In the genomic region with DNA sequence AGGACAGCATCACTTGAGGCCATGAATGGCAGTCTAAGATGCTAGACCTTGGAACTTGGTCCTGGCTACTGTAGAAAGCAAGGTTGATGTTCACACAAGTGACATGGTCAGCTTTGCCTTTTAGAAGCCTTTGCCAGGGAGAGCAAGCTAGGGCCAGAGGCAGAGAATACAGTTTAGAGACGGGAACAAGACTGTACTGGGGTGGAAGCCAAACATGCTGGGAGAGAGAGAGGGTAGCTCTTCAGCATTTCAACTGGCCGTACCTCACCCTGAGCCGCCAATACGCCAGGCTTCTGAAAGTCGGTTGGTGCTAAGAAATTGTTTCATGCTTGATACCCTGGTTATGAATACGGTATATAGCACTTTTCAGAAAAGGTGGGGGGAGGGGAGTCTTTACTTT, we compare ENCODE assay signal across 23 mouse cellular contexts.
DNase-seq lines count a peak whose midpoint lies in the region; ATAC-seq and TF ChIP-seq lines count a peak whose summit lies in the region.
"Had no signal": no experiment of that assay in that cellular context is flagged by ENCODE, and none has a peak within 500 bp of the region (broad histone marks: within the 10 kb centered on the region; RNA-seq: fewer than 3 reads in every experiment).

No protein-coding gene starts in this region.

- peak overlapping the region; percentile 6; the same call in 1 of the 2 replicates for H3K27ac ChIP-seq in hindbrain, embryonic 13.5 days
- no peak overlapping the region for H3K27ac ChIP-seq in hindbrain, embryonic 10.5 days
- peak overlapping the region; percentile 41; the same call in 1 of the 2 replicates for H3K27ac ChIP-seq in hindbrain, postnatal 0 days
- no peak overlapping the region for H3K27ac ChIP-seq in hindbrain, embryonic 12.5 days
- peak overlapping the region; percentile 48 for H3K27ac ChIP-seq in midbrain, embryonic 16.5 days (ENCODE audit: low read length)
- no peak overlapping the region for H3K27ac ChIP-seq in midbrain, embryonic 11.5 days (ENCODE audit: low read depth, low read length)
- peak overlapping the region; percentile 34; the same call in 1 of the 2 replicates for H3K27ac ChIP-seq in brown adipose tissue, adult 24 weeks (replicated peaks; ENCODE audit: low read depth, low read length)
- H3K27ac ChIP-seq: forebrain, embryonic 10.5 days; forebrain, embryonic 13.5 days; heart, adult 2 months; heart, embryonic 10.5 days; intestine, embryonic 15.5 days had no signal

- DNase-seq in hindbrain, embryonic 10.5 days (ENCODE audit: low spot score) = no peak
- peak; percentile 60 for DNase-seq in hindbrain, postnatal 0 days (ENCODE audit: low spot score)
- DNase-seq in midbrain, embryonic 11.5 days (ENCODE audit: low spot score, missing footprints) = no peak
- no peak for DNase-seq in spleen, postnatal 14 days (ENCODE audit: low spot score in 2 of 2)
- DNase-seq: adrenal gland, adult 2 months; adrenal gland, postnatal 14 days; cerebellum, adult 18-20 months; gastrocnemius, postnatal 10 days; gastrocnemius, postnatal 36 days; heart, adult 2 months; heart, postnatal 14 days; heart, postnatal 4 days had no signal

- ATAC-seq in hindbrain, embryonic 13.5 days (ENCODE audit: low FRiP score) = no peak
- peak; percentile 28; the same call in 1 of the 2 replicates for ATAC-seq in hindbrain, postnatal 0 days
- ATAC-seq in hindbrain, embryonic 12.5 days (ENCODE audit: low FRiP score) = no peak
- no peak for ATAC-seq in midbrain, embryonic 16.5 days
- no peak for ATAC-seq in midbrain, embryonic 11.5 days (ENCODE audit: low FRiP score)
- ATAC-seq: CD4-positive, CD25-positive, alpha-beta regulatory T cell, adult 4 months; forebrain, embryonic 13.5 days; forebrain, embryonic 16.5 days; intestine, embryonic 15.5 days had no signal

- TF ChIP-seq CTCF in hindbrain, postnatal 0 days (IDR thresholded peaks at IDR 0.05; ENCODE audit: low read depth) = no peak

- WGBS in hindbrain, embryonic 13.5 days = 88% methylated on average over 6 of the region's 6 CpGs
- WGBS in hindbrain, embryonic 10.5 days = 92% methylated on average over 6 of the region's 6 CpGs
- WGBS in hindbrain, postnatal 0 days = 39% methylated on average over 6 of the region's 6 CpGs
- WGBS in hindbrain, embryonic 12.5 days = 88% methylated on average over 6 of the region's 6 CpGs
- WGBS in midbrain, embryonic 16.5 days = 83% methylated on average over 6 of the region's 6 CpGs
- WGBS in midbrain, embryonic 11.5 days = 91% methylated on average over 6 of the region's 6 CpGs

- H3K4me1 ChIP-seq in hindbrain, embryonic 13.5 days (replicated peaks) = peaks cover 73% of the 10 kb centered on the region
- H3K4me1 ChIP-seq in hindbrain, embryonic 10.5 days (replicated peaks) = peaks cover 51% of the 10 kb centered on the region
- peaks cover 25% of the 10 kb centered on the region for H3K4me1 ChIP-seq in hindbrain, postnatal 0 days (ENCODE audit: insufficient read depth, low read length)
- peaks cover 47% of the 10 kb centered on the region for H3K4me1 ChIP-seq in hindbrain, embryonic 12.5 days
- H3K4me1 ChIP-seq in midbrain, embryonic 16.5 days (ENCODE audit: control insufficient read depth, insufficient read depth, low read length) = peaks cover 20% of the 10 kb centered on the region
- peaks cover 20% of the 10 kb centered on the region for H3K4me1 ChIP-seq in midbrain, embryonic 11.5 days (ENCODE audit: control insufficient read depth, insufficient read depth, low read length)
- H3K4me1 ChIP-seq in brown adipose tissue, adult 24 weeks (ENCODE audit: control insufficient read depth, insufficient read depth, insufficient read length, low read length) = peaks cover 34% of the 10 kb centered on the region

- peaks cover 35% of the 10 kb centered on the region for H3K36me3 ChIP-seq in hindbrain, embryonic 13.5 days
- peaks cover 77% of the 10 kb centered on the region for H3K36me3 ChIP-seq in hindbrain, embryonic 10.5 days
- no peaks in the 10 kb centered on the region for H3K36me3 ChIP-seq in hindbrain, postnatal 0 days (ENCODE audit: insufficient read depth, low read length)
- H3K36me3 ChIP-seq in hindbrain, embryonic 12.5 days = peaks cover 23% of the 10 kb centered on the region
- H3K36me3 ChIP-seq in midbrain, embryonic 16.5 days (ENCODE audit: control insufficient read depth, insufficient read depth, low read length) = peaks cover 6% of the 10 kb centered on the region; the same call in 1 of the 2 replicates
- H3K36me3 ChIP-seq in midbrain, embryonic 11.5 days (ENCODE audit: control insufficient read depth, insufficient read depth, low read length) = peaks cover 9% of the 10 kb centered on the region
- H3K36me3 ChIP-seq: intestine, embryonic 15.5 days had no signal

- no peaks in the 10 kb centered on the region for H3K9me3 ChIP-seq in hindbrain, embryonic 13.5 days
- H3K9me3 ChIP-seq in hindbrain, embryonic 10.5 days = no peaks in the 10 kb centered on the region
- no peaks in the 10 kb centered on the region for H3K9me3 ChIP-seq in hindbrain, postnatal 0 days (ENCODE audit: low read length)
- no peaks in the 10 kb centered on the region for H3K9me3 ChIP-seq in hindbrain, embryonic 12.5 days (replicated peaks)
- H3K9me3 ChIP-seq in midbrain, embryonic 16.5 days (replicated peaks; ENCODE audit: control insufficient read depth, low read length, poor library complexity, severe bottlenecking) = no peaks in the 10 kb centered on the region
- H3K9me3 ChIP-seq in midbrain, embryonic 11.5 days (ENCODE audit: control insufficient read depth, low read length) = no peaks in the 10 kb centered on the region
- H3K9me3 ChIP-seq: forebrain, embryonic 10.5 days; forebrain, embryonic 13.5 days; heart, embryonic 10.5 days; heart, embryonic 13.5 days; intestine, embryonic 15.5 days had no signal

- H3K4me2 ChIP-seq in hindbrain, embryonic 13.5 days = no peak overlapping the region
- H3K4me2 ChIP-seq in hindbrain, postnatal 0 days (ENCODE audit: low read depth, low read length) = no peak overlapping the region
- no peak overlapping the region for H3K4me2 ChIP-seq in hindbrain, embryonic 12.5 days (replicated peaks)
- H3K4me2 ChIP-seq in midbrain, embryonic 16.5 days (ENCODE audit: low read length) = no peak overlapping the region
- H3K4me2 ChIP-seq in midbrain, embryonic 11.5 days = no peak overlapping the region
- H3K4me2 ChIP-seq: forebrain, embryonic 13.5 days; heart, embryonic 13.5 days; intestine, embryonic 15.5 days had no signal

- H3K27me3 ChIP-seq in hindbrain, embryonic 13.5 days = no peaks in the 10 kb centered on the region
- H3K27me3 ChIP-seq in hindbrain, embryonic 10.5 days (ENCODE audit: insufficient read depth, poor library complexity, severe bottlenecking) = no peaks in the 10 kb centered on the region
- no peaks in the 10 kb centered on the region for H3K27me3 ChIP-seq in hindbrain, postnatal 0 days (ENCODE audit: insufficient read depth, low read length)
- no peaks in the 10 kb centered on the region for H3K27me3 ChIP-seq in hindbrain, embryonic 12.5 days
- no peaks in the 10 kb centered on the region for H3K27me3 ChIP-seq in midbrain, embryonic 16.5 days (ENCODE audit: control insufficient read depth, insufficient read depth, low read depth, low read length)
- H3K27me3 ChIP-seq in midbrain, embryonic 11.5 days (ENCODE audit: control insufficient read depth, insufficient read depth, low read length) = no peaks in the 10 kb centered on the region
- H3K27me3 ChIP-seq: forebrain, embryonic 13.5 days; heart, embryonic 13.5 days; intestine, embryonic 15.5 days had no signal

- no peak overlapping the region for H3K9ac ChIP-seq in hindbrain, embryonic 13.5 days
- H3K9ac ChIP-seq in hindbrain, postnatal 0 days (replicated peaks; ENCODE audit: low read length) = no peak overlapping the region
- H3K9ac ChIP-seq in hindbrain, embryonic 12.5 days = no peak overlapping the region
- no peak overlapping the region for H3K9ac ChIP-seq in midbrain, embryonic 16.5 days (ENCODE audit: low read depth, low read length)
- no peak overlapping the region for H3K9ac ChIP-seq in midbrain, embryonic 11.5 days (ENCODE audit: low read length)
- H3K9ac ChIP-seq: forebrain, embryonic 13.5 days; heart, embryonic 13.5 days; intestine, embryonic 15.5 days had no signal

- no peak overlapping the region for H3K4me3 ChIP-seq in hindbrain, embryonic 13.5 days
- H3K4me3 ChIP-seq in hindbrain, embryonic 10.5 days = no peak overlapping the region
- H3K4me3 ChIP-seq in hindbrain, postnatal 0 days (ENCODE audit: low read length) = no peak overlapping the region
- no peak overlapping the region for H3K4me3 ChIP-seq in hindbrain, embryonic 12.5 days
- no peak overlapping the region for H3K4me3 ChIP-seq in midbrain, embryonic 16.5 days (ENCODE audit: low read depth, low read length)
- no peak overlapping the region for H3K4me3 ChIP-seq in midbrain, embryonic 11.5 days (ENCODE audit: low read depth, low read length)
- H3K4me3 ChIP-seq in brown adipose tissue, adult 24 weeks (ENCODE audit: insufficient read depth, low read depth, low read length) = no peak overlapping the region
- H3K4me3 ChIP-seq: forebrain, embryonic 10.5 days; forebrain, embryonic 13.5 days; heart, adult 2 months; heart, embryonic 10.5 days; heart, embryonic 13.5 days; intestine, embryonic 15.5 days had no signal

Comparison
In these comparisons a context has a peak if more than half of its experiments do, and no peak if none do; other contexts are left out.
1. H3K27ac ChIP-seq: peak in hindbrain, embryonic 13.5 days (single experiment), hindbrain, postnatal 0 days (single experiment), midbrain, embryonic 16.5 days (single experiment) and brown adipose tissue, adult 24 weeks (single experiment); none in hindbrain, embryonic 10.5 days (single experiment), hindbrain, embryonic 12.5 days (single experiment) and midbrain, embryonic 11.5 days (single experiment).